Mouse (Mus musculus) MEL (cell line): ENCODE results near the gene Tsga10ip. TPM values are rescaled to one million over a fixed set of nuclear protein-coding genes. Genes with fewer than 3 reads are reported as not detected.

Experiments
- DNase-seq: peaks from one replicate; pipeline ENCODE4 v3.0.0; 2011; ENCODE audit warnings: low read depth, low spot score
- H3K27ac ChIP-seq: 2 replicates; pipeline ENCODE4 v1.5.1; 2012; ENCODE audit warnings: low read depth, mild to moderate bottlenecking, control low read depth, low read length, moderate library complexity; ENCODE audit not compliant: control insufficient read depth
- H3K27me3 ChIP-seq, 2 experiments: fragments of 150-350 bp in 1 of 2; sonication (generic) in 1 of 2; 2 replicates each; pipeline ENCODE4 v1.6.1; 2012; ENCODE audit warnings: low read length in 2 of 2, mild to moderate bottlenecking in 2 of 2, improper control_type of control experiment in 1 of 2, moderate library complexity in 1 of 2; ENCODE audit not compliant: insufficient read depth in 2 of 2, control insufficient read depth in 1 of 2
- H3K36me3 ChIP-seq, 2 experiments: 2 replicates each; pipeline ENCODE4 v1.6.1; 2012 to 2014; ENCODE audit warnings: low read length in 2 of 2, improper control_type of control experiment in 1 of 2, inconsistent platforms in 1 of 2, mild to moderate bottlenecking in 1 of 2; ENCODE audit not compliant: insufficient read depth in 2 of 2, control insufficient read depth in 1 of 2
- H3K4me1 ChIP-seq, 2 experiments: fragments of 150-350 bp in 1 of 2; sonication (generic) in 1 of 2; 2 replicates each; pipeline ENCODE4 v1.6.1; 2012; ENCODE audit warnings: low read length in 2 of 2, improper control_type of control experiment in 1 of 2, mild to moderate bottlenecking in 1 of 2; ENCODE audit not compliant: insufficient read depth in 2 of 2, control insufficient read depth in 1 of 2
- H3K4me3 ChIP-seq, 2 experiments: fragments of 150-350 bp in 1 of 2; sonication (generic) in 1 of 2; 2 replicates each; pipeline ENCODE4 v1.5.1; 2012; ENCODE audit warnings: low read depth in 2 of 2, low read length in 2 of 2, mild to moderate bottlenecking in 2 of 2, moderate library complexity in 2 of 2, control low read depth in 1 of 2, improper control_type of control experiment in 1 of 2; ENCODE audit not compliant: control insufficient read depth in 1 of 2, insufficient read depth in 1 of 2
- H3K79me2 ChIP-seq: 2 replicates; pipeline ENCODE4 v1.6.1; 2012; ENCODE audit warnings: mild to moderate bottlenecking, low read length, moderate library complexity; ENCODE audit not compliant: control insufficient read depth, poor library complexity, insufficient read depth
- H3K9ac ChIP-seq: 2 replicates; pipeline ENCODE4 v1.6.1; 2012; ENCODE audit warnings: low read depth, mild to moderate bottlenecking, control low read depth, low read length, moderate library complexity; ENCODE audit not compliant: control insufficient read depth, poor library complexity, severe bottlenecking
- H3K9me3 ChIP-seq: fragments of 150-350 bp; sonication (generic); replicated peaks from 2 replicates; pipeline ENCODE4 v1.6.1; 2012; ENCODE audit warnings: mild to moderate bottlenecking, low read length, improper control_type of control experiment, moderate library complexity; ENCODE audit not compliant: insufficient read depth
- BHLHE40 ChIP-seq: IDR thresholded peaks from 2 replicates; pipeline ENCODE4 v1.6.1; 2012; ENCODE audit warnings: low read depth, mild to moderate bottlenecking, inconsistent platforms, low read length, improper control_type of control experiment, borderline replicate concordance
- CHD1 ChIP-seq: IDR thresholded peaks from 2 replicates; pipeline ENCODE4 v1.6.1; 2012; ENCODE audit warnings: low read depth, mild to moderate bottlenecking, inconsistent platforms, low read length, improper control_type of control experiment
- E2F4 ChIP-seq: IDR thresholded peaks from 2 replicates; pipeline ENCODE4 v1.6.1; 2011; ENCODE audit warnings: low read depth, low read length, improper control_type of control experiment, borderline replicate concordance
- ELF1 ChIP-seq: IDR thresholded peaks from 2 replicates; pipeline ENCODE4 v1.6.1; 2014; ENCODE audit warnings: low read depth, mild to moderate bottlenecking, inconsistent platforms, low read length, improper control_type of control experiment, moderate library complexity
- EP300 ChIP-seq, 2 experiments: IDR thresholded peaks; 2 replicates each; pipeline ENCODE4 v1.6.1; 2011; ENCODE audit warnings: improper control_type of control experiment in 2 of 2, low read length in 2 of 2, low read depth in 1 of 2, mild to moderate bottlenecking in 1 of 2
- ETS1 ChIP-seq: IDR thresholded peaks from 2 replicates; pipeline ENCODE4 v1.6.1; 2012; ENCODE audit warnings: low read depth, mild to moderate bottlenecking, inconsistent platforms, low read length, improper control_type of control experiment, moderate library complexity
- GABPA ChIP-seq: IDR thresholded peaks from 2 replicates; pipeline ENCODE4 v1.6.1; 2012; ENCODE audit warnings: low read depth, mild to moderate bottlenecking, inconsistent platforms, low read length, improper control_type of control experiment, moderate library complexity
- KAT2A ChIP-seq: conservative IDR thresholded peaks from 2 replicates; pipeline ENCODE4 v1.6.1; 2012; ENCODE audit warnings: low read depth, low read length, improper control_type of control experiment, inconsistent platforms
- MAFK ChIP-seq: IDR thresholded peaks from 2 replicates; pipeline ENCODE4 v1.6.1; 2011; ENCODE audit warnings: low read depth, mild to moderate bottlenecking, low read length, improper control_type of control experiment, borderline replicate concordance
- MAX ChIP-seq: IDR thresholded peaks from 2 replicates; pipeline ENCODE4 v1.6.1; 2011; ENCODE audit warnings: low read length, improper control_type of control experiment
- MAZ ChIP-seq: IDR thresholded peaks from 2 replicates; pipeline ENCODE4 v1.6.1; 2012; ENCODE audit warnings: low read depth, mild to moderate bottlenecking, inconsistent platforms, low read length, improper control_type of control experiment
- MEF2A ChIP-seq: IDR thresholded peaks from 2 replicates; pipeline ENCODE4 v1.6.1; 2014; ENCODE audit warnings: low read depth, mild to moderate bottlenecking, inconsistent platforms, low read length, improper control_type of control experiment; ENCODE audit not compliant: poor library complexity, insufficient replicate concordance, severe bottlenecking; ENCODE audit errors: extremely low read depth
- MXI1 ChIP-seq: IDR thresholded peaks from 2 replicates; pipeline ENCODE4 v1.6.1; 2011; ENCODE audit warnings: mild to moderate bottlenecking, low read depth, low read length, improper control_type of control experiment
- MYB ChIP-seq: IDR thresholded peaks from 2 replicates; pipeline ENCODE4 v1.6.1; 2011; ENCODE audit warnings: mild to moderate bottlenecking, low read depth, low read length, improper control_type of control experiment
- POLR2AphosphoS2 ChIP-seq: IDR thresholded peaks from 2 replicates; pipeline ENCODE4 v1.6.1; 2011; ENCODE audit warnings: low read length, improper control_type of control experiment
- RAD21 ChIP-seq: IDR thresholded peaks from 2 replicates; pipeline ENCODE4 v1.6.1; 2011; ENCODE audit warnings: mild to moderate bottlenecking, low read depth, low read length, improper control_type of control experiment
- RCOR1 ChIP-seq: IDR thresholded peaks from 2 replicates; pipeline ENCODE4 v1.6.1; 2012; ENCODE audit warnings: low read depth, mild to moderate bottlenecking, inconsistent platforms, low read length, improper control_type of control experiment
- TBP ChIP-seq: IDR thresholded peaks from 2 replicates; pipeline ENCODE4 v1.8.0; 2011; ENCODE audit warnings: low read depth, low read length, improper control_type of control experiment
- UBTF ChIP-seq: IDR thresholded peaks from 2 replicates; pipeline ENCODE4 v1.6.1; 2012; ENCODE audit warnings: low read depth, mild to moderate bottlenecking, inconsistent platforms, low read length, improper control_type of control experiment, moderate library complexity, borderline replicate concordance; ENCODE audit not compliant: insufficient read depth
- ZMIZ1 ChIP-seq: IDR thresholded peaks from 2 replicates; pipeline ENCODE4 v1.6.1; 2012; ENCODE audit warnings: low read depth, mild to moderate bottlenecking, inconsistent platforms, low read length, improper control_type of control experiment, moderate library complexity
- polyA plus RNA-seq, 2 experiments: library from polyadenylated mRNA; stranded (reverse) in 1 of 2; unstranded in 1 of 2; fragments of >175 nt in 1 of 2; fragments of >200 nt in 1 of 2; gene quantifications; 2 replicates each; pipeline versions ENCODE4 v1.2.1 to v1.2.4; 2012; ENCODE audit warnings: low replicate concordance in 2 of 2, low read depth in 1 of 2; ENCODE audit not compliant: insufficient read length in 2 of 2, insufficient read depth in 1 of 2, missing spikeins in 1 of 2
- total RNA-seq: library from RNA; depleted of rRNA; stranded (reverse); fragments of 300-350 nt; gene quantifications from 2 replicates; pipeline ENCODE4 v1.2.3, GENCODE M21; 2012

Tsga10ip gene
- total and polyA plus RNA-seq, 3 experiments: 0.54 to 4.5 TPM; not detected in 1

DNA sequence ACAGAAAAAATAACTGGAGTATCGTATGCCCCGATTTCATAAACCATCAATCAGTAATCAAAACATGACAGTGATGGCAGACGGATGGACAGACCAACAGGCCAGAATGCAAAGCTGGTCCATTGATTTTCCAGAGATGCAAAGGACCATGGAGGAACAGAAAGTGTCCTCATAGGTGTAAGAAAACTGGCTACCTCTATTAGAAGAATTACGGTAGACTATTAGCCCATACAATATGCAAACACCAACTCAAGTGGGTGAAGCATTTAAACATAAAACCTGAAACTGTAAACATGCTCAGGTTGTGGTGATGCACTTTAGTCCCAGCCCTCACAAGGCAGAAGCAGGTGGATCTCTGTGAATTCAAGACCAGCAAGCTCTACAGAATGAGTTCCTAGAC lies 7.0 kb downstream of the Tsga10ip start:
- no peaks in the 10 kb centered on the region for H3K9me3 ChIP-seq
- H3K4me1 ChIP-seq: peaks cover 3 to 12% of the 10 kb centered on the region in 2 experiments
- peaks cover under 1% of the 10 kb centered on the region; the same call in 1 of the 2 replicates for H3K79me2 ChIP-seq
- H3K27ac ChIP-seq: no peak overlapping the region
- H3K9ac ChIP-seq: no peak overlapping the region
- no peak for DNase-seq
- peaks cover 0 to 7% of the 10 kb centered on the region in 2 experiments; a peak in 1 of 4 replicates for H3K36me3 ChIP-seq
- H3K27me3 ChIP-seq: no peaks in the 10 kb centered on the region
- no peak for TF ChIP-seq ZMIZ1
- TF ChIP-seq MXI1: peak; percentile 96
- TF ChIP-seq EP300 (IDR thresholded peaks at IDR 0.05; ENCODE audit: low read depth in 1 of 2, low read length in 2 of 2): no peak
- TF ChIP-seq E2F4: no peak
- TF ChIP-seq CHD1: no peak
- no peak overlapping the region for H3K4me3 ChIP-seq

DNA sequence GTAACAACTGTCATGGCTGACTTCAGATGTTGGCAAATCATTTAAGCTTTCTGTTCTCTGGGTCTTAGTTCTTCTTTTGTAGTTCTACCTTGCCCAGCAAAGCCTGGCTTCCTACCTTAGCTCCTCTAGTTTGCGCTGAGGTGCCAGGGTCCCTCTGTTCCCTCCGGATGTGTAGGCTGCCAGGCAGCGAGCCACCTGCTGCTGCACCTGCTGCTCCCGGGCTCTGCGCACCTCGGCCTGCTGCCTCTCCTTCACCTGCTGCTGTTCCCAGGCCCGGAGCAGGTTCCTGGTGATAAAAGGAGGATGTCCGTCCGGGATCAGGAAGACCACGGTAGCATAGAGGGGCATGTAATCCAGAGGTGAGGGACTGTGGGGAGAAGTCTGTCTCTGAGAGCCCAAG lies 8.2 kb downstream of the Tsga10ip start:
- Histone ChIP-seq H3K4me1 (peaks cover 0 to 14% of the 10 kb centered on the region in 2 experiments; a peak in 2 of 4 replicates), H3K27ac (no peak overlapping the region), H3K9ac (no peak overlapping the region), H3K36me3 (peaks cover 0 to 7% of the 10 kb centered on the region in 2 experiments; a peak in 2 of 4 replicates), H3K79me2 (peaks cover 9% of the 10 kb centered on the region), H3K27me3 (no peaks in the 10 kb centered on the region), H3K4me3 (no peak overlapping the region), H3K9me3 (no peaks in the 10 kb centered on the region)
- DNase-seq: no peak
- TF ChIP-seq POLR2AphosphoS2 (no peak), MAFK (no peak), UBTF (no peak), RAD21 (no peak), ZMIZ1 (no peak), MEF2A (no peak), MAX (no peak), E2F4 (no peak), MAZ (no peak), TBP (no peak), ETS1 (no peak), RCOR1 (no peak), ELF1 (no peak), MYB (no peak), BHLHE40 (no peak), KAT2A (no peak), CHD1 (no peak), GABPA (no peak)
